Mouse (Mus musculus) intestine, embryonic 16.5 days (tissue): ENCODE results near the gene Aifm3. TPM values are rescaled to one million over a fixed set of nuclear protein-coding genes. Genes with fewer than 3 reads are reported as not detected.
A peak's percentile ranks its signal among the peaks of the same experiment; 100 is the strongest.
"Not testable (repeated sequence)": the region's sequence is repeated elsewhere in the genome, so short reads cannot be mapped to it uniquely, and the experiment has no call there.

Source experiments
- ATAC-seq: fragments of 200-750 bp; cut with Nextera tagmentation; 2 replicates; pipeline ENCODE4 v1.8.0; 2017; ENCODE audit warnings: moderate TSS enrichment, moderate library complexity
- H3K27ac ChIP-seq: fragments of 300-500 bp; sonication (generic); 2 replicates; pipeline ENCODE4 v1.5.1; 2014; ENCODE audit warnings: mild to moderate bottlenecking, low read length
- H3K27me3 ChIP-seq: fragments of 300-500 bp; sonication (generic); replicated peaks from 2 replicates; pipeline ENCODE4 v1.6.1; 2014; ENCODE audit warnings: low read length, control low read depth, mixed read lengths; ENCODE audit not compliant: control insufficient read depth, insufficient read depth
- H3K36me3 ChIP-seq: fragments of 300-500 bp; sonication (generic); 2 replicates; pipeline ENCODE4 v1.6.1; 2014; ENCODE audit warnings: low read length, control low read depth; ENCODE audit not compliant: control insufficient read depth, insufficient read depth
- H3K4me1 ChIP-seq: fragments of 300-500 bp; sonication (generic); 2 replicates; pipeline ENCODE4 v1.6.1; 2014; ENCODE audit warnings: low read length, control low read depth, mixed read lengths; ENCODE audit not compliant: control insufficient read depth, insufficient read depth
- H3K4me2 ChIP-seq: fragments of 300-500 bp; sonication (generic); 2 replicates; pipeline ENCODE4 v1.6.1; 2014; ENCODE audit warnings: low read depth, low read length, control low read depth
- H3K4me3 ChIP-seq: fragments of 300-500 bp; sonication (generic); 2 replicates; pipeline ENCODE4 v1.5.1; 2014; ENCODE audit warnings: mild to moderate bottlenecking, low read length
- H3K9ac ChIP-seq: fragments of 300-500 bp; sonication (generic); 2 replicates; pipeline ENCODE4 v1.6.1; 2014; ENCODE audit warnings: low read depth, low read length
- H3K9me3 ChIP-seq: fragments of 300-500 bp; sonication (generic); 2 replicates; pipeline ENCODE4 v1.6.1; 2016; ENCODE audit warnings: low read length, control low read depth; ENCODE audit not compliant: control insufficient read depth
- WGBS: fragments of 180-500 bp; shearing (Covaris S2); extraction: QIAGEN DNeasy Blood & Tissue Kit; methylation state at CpG from one replicate; pipeline ENCODE4 v1.1.7; 2014; 5-methylcytosine and 5-hydroxymethylcytosine counted together
- polyA plus RNA-seq: library from polyadenylated mRNA; unstranded; fragments of >200 nt; fragmentation: Nextera tagmentation; extraction: Ambion mirVana; gene quantifications from 2 replicates; pipeline ENCODE4 v1.2.1, GENCODE M21; 2015

Aifm3 gene
- polyA plus RNA-seq, 1 experiment from 2014 or later: 8.9 TPM

DNA sequence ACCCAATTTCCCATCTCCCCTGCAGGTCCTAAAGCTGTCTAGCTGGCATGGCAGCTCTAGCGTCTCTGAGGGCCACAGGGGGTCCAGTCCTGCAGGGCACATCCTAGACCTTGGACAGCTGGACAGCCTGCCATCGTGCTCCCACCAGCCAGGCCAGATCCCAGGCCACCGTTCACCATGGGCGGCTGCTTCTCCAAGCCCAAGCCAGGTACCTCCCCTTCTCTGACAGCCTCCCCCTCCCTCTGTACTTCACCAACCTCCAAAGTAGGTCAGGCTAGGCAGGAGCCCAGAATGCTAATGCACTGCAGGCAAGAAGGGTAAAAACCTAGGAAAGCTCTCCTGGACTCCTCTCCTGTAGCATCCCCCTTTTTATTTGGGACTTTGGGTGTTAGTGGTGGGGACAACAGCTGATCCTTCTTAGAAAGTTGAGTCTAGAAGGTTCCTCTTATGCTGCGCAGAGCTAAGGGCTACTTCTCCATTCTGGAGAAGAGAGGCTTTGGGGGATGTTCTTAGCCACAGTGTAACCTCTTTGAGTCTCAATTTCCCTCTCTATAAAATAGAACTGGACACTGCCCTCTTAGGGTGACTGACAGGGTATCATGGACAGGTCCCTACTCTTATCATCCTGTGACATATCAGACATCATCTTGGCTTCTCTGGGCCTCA, 2.6 kb downstream of the Aifm3 start:
- no peak for ATAC-seq
- Histone ChIP-seq H3K4me1 (peaks cover 9% of the 10 kb centered on the region; the same call in 1 of the 2 replicates), H3K4me3 (no peak overlapping the region), H3K36me3 (no peaks in the 10 kb centered on the region), H3K4me2 (no peak overlapping the region), H3K27ac (no peak overlapping the region), H3K9ac (no peak overlapping the region), H3K9me3 (no peaks in the 10 kb centered on the region), H3K27me3 (no peaks in the 10 kb centered on the region)
- WGBS: 70% methylated on average over 5 of the region's 5 CpGs

- Histone ChIP-seq H3K27ac (no peak overlapping the region), H3K27me3 (no peaks in the 10 kb centered on the region), H3K9ac (no peak overlapping the region), H3K4me3 (no peak overlapping the region), H3K36me3 (no peaks in the 10 kb centered on the region), H3K4me1 (0 out of 2 replicates have a peak, but pooled peaks cover 5% of the 10 kb centered on the region), H3K9me3 (no peaks in the 10 kb centered on the region), H3K4me2 (no peak overlapping the region)
- 0 out of 2 replicates have a peak, but pooled peaks have one; percentile 26 for ATAC-seq
- 56% methylated on average over 2 of the region's 2 CpGs for WGBS
Measured at GRCm38 (mm10) chr16:17496499-17497305, 7.3 kb downstream of the Aifm3 start.

- Histone ChIP-seq H3K27me3 (no peaks in the 10 kb centered on the region), H3K9me3 (no peaks in the 10 kb centered on the region), H3K27ac (no peak overlapping the region), H3K9ac (no peak overlapping the region), H3K4me3 (no peak overlapping the region), H3K4me1 (0 out of 2 replicates have a peak, but pooled peaks cover 5% of the 10 kb centered on the region), H3K36me3 (no peaks in the 10 kb centered on the region), H3K4me2 (no peak overlapping the region)
- no peak for ATAC-seq
- WGBS: 42% methylated on average over 10 of the region's 10 CpGs
Measured at GRCm38 (mm10) chr16:17499249-17499883, 10.0 kb downstream of the Aifm3 start.

DNA sequence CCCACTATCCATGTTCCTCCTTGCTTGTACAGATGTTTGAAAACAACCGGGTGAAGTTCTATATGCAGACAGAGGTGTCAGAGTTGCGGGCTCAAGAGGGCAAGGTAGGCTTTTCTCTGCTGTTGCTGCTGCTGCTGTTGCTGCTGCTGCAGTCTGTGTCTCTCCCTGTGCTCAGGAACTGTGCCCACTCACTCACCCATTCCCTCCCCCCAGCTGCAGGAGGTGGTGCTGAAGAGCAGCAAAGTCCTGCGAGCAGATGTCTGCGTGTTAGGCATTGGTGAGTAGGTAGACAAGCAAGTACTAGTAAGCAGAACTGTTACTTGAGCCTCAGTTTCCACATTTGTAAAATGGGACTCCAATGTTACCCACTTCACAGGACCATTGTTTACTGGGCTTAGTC, 13.3 kb downstream of the Aifm3 start:
- ATAC-seq: no peak
- H3K36me3 ChIP-seq: no peaks in the 10 kb centered on the region
- no peaks in the 10 kb centered on the region for H3K4me1 ChIP-seq
- no peak overlapping the region for H3K4me3 ChIP-seq
- H3K27ac ChIP-seq: no peak overlapping the region
- no peak overlapping the region for H3K4me2 ChIP-seq
- no peaks in the 10 kb centered on the region for H3K27me3 ChIP-seq
- no peak overlapping the region for H3K9ac ChIP-seq
- H3K9me3 ChIP-seq: no peaks in the 10 kb centered on the region
- 77% methylated on average over 4 of the region's 4 CpGs for WGBS

DNA sequence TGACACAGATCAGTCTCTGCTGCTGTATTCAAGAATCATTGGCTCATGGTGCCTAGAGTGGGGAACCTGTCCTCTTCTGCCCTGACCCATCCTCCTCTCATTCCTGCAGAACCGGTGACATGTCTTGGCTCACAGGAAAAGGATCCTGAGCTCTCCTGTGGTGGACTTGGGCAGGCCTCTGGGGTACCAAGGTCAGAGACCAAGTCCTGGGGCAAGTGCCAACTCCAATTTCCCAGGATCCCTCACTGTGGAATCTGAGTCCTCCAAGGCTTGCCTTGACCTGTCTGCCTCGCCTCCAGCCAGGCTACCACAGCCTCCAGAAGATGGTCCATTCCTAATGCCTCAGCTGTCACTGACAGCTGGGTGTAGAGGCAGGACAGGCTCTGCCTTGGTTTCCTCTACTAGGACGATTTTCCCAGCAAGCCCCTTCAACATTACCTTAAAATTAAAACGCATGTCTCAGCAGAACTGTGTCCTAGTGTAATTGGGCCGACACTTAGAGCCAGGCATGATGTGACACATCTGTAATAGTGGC, 17.7 kb downstream of the Aifm3 start:
- peaks cover 13% of the 10 kb centered on the region for H3K4me1 ChIP-seq
- H3K4me2 ChIP-seq: no peak overlapping the region
- H3K36me3 ChIP-seq: no peaks in the 10 kb centered on the region; the same call in 1 of the 2 replicates
- H3K4me3 ChIP-seq: no peak overlapping the region
- H3K9me3 ChIP-seq: no peaks in the 10 kb centered on the region
- H3K27me3 ChIP-seq: no peaks in the 10 kb centered on the region
- no peak overlapping the region for H3K9ac ChIP-seq
- no peak for ATAC-seq
- 83% methylated on average over 5 of the region's 5 CpGs for WGBS
- no peak overlapping the region for H3K27ac ChIP-seq

DNA sequence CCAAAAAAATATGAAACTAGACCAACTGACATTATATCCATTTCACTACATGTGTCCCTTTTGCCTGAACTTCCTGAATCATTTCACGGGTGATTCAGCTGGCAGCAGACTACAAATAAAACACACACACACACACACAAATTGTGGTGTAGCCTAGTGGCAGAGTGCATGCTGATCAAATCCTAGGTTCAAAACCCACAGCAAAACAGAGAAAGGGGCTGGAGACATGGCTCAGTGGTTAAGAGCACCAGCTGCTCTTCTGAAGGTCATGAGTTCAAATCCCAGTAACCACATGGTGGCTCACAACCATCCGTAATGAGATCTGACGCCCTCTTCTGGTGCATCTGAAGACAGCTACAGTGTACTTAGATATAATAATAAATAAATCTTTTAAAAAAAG, 18.6 kb downstream of the Aifm3 start:
- H3K9ac ChIP-seq: peak overlapping the region; percentile 80
- not testable (repeated sequence) for H3K27me3 ChIP-seq, H3K36me3 ChIP-seq, H3K9me3 ChIP-seq, ATAC-seq
- WGBS: 28% methylated on average over 3 of the region's 3 CpGs
- peak overlapping the region; percentile 64 for H3K4me2 ChIP-seq
- H3K4me1 ChIP-seq: peaks cover 13% of the 10 kb centered on the region
- H3K4me3 ChIP-seq: peak overlapping the region; percentile 74
- H3K27ac ChIP-seq: peak overlapping the region; percentile 90

GRCm38 (mm10) chr16:17508546-17509239, 19.3 kb downstream of the Aifm3 start, which contains the start of gene Lztr1:
Gene Lztr1, plus strand, starts transcription at chr16:17508688.
- Histone ChIP-seq H3K27me3 (no peaks in the 10 kb centered on the region), H3K9ac (peak within 1 kb of the TSS; percentile 80), H3K4me1 (peaks cover 13% of the 10 kb centered on the region), H3K4me2 (peak within 1 kb of the TSS; percentile 64), H3K27ac (peak within 1 kb of the TSS; percentile 90), H3K4me3 (peak within 1 kb of the TSS; percentile 74), H3K36me3 (peaks cover 7% of the 10 kb centered on the region), H3K9me3 (no peaks in the 10 kb centered on the region)
- peak; percentile 98 for ATAC-seq
- under 1% methylated on average over 50 of the region's 50 CpGs for WGBS

DNA sequence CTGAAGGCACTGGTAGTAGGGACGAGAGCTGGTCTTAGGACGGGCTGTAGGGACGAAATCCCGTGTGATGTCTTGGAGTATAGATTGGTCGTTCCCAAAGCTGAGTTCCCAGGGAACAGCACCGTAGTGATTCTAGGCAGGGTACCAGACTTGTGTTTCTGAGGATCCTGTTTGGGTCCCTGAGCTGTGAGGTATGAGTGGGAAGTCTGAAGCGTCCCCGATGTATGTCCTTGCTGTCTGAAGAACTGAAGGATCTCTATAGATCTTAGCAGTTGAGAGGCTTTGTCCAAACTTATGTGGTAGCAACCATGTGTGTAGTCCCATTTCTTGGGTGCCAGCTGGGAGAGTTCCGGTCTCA, 19.8 kb downstream of the Aifm3 start:
- peak overlapping the region; percentile 74 for H3K4me3 ChIP-seq
- H3K27me3 ChIP-seq: no peaks in the 10 kb centered on the region
- WGBS: 9% methylated on average over 9 of the region's 9 CpGs
- H3K9ac ChIP-seq: peak overlapping the region; percentile 80
- ATAC-seq: no peak
- peaks cover 11% of the 10 kb centered on the region for H3K36me3 ChIP-seq
- peak overlapping the region; percentile 90 for H3K27ac ChIP-seq
- no peaks in the 10 kb centered on the region for H3K9me3 ChIP-seq
- H3K4me2 ChIP-seq: peak overlapping the region; percentile 64
- H3K4me1 ChIP-seq: peaks cover 13% of the 10 kb centered on the region
